Mouse (Mus musculus) hindbrain, embryonic 14.5 days (tissue): ENCODE measurements around the gene Ddx19a. TPM values are rescaled to one million over a fixed set of nuclear protein-coding genes. Genes with fewer than 3 reads are reported as not detected.
"Not testable (repeated sequence)": the region's sequence is repeated elsewhere in the genome, so short reads cannot be mapped to it uniquely, and the experiment has no call there.

Experiments
- ATAC-seq: fragments of 200-750 bp; cut with Nextera tagmentation; 2 replicates; pipeline ENCODE4 v1.8.0; 2017; ENCODE audit warnings: moderate number of reproducible peaks, mild to moderate bottlenecking, moderate TSS enrichment, moderate library complexity; ENCODE audit not compliant: low FRiP score
- DNase-seq: peaks from one replicate; pipeline ENCODE4 v3.0.0-alpha.2; 2015; ENCODE audit warnings: low spot score
- H3K27ac ChIP-seq: fragments of 300-500 bp; sonication (generic); 2 replicates; pipeline ENCODE4 v1.5.1; 2014; ENCODE audit warnings: mild to moderate bottlenecking, moderate library complexity
- H3K27me3 ChIP-seq: fragments of 300-500 bp; sonication (generic); 2 replicates; pipeline ENCODE4 v1.6.1; 2014; ENCODE audit warnings: mild to moderate bottlenecking, low read length, mixed read lengths; ENCODE audit not compliant: control insufficient read depth, insufficient read depth
- H3K36me3 ChIP-seq: fragments of 300-500 bp; sonication (generic); replicated peaks from 2 replicates; pipeline ENCODE4 v1.6.1; 2014; ENCODE audit not compliant: control insufficient read depth, insufficient read depth
- H3K4me1 ChIP-seq: fragments of 300-500 bp; sonication (generic); replicated peaks from 2 replicates; pipeline ENCODE4 v1.6.1; 2014; ENCODE audit warnings: antibody characterized with exemption, low read length, mixed read lengths; ENCODE audit not compliant: control insufficient read depth, insufficient read depth
- H3K4me2 ChIP-seq: fragments of 300-500 bp; sonication (generic); replicated peaks from 2 replicates; pipeline ENCODE4 v1.6.1; 2014; ENCODE audit warnings: mild to moderate bottlenecking, moderate library complexity
- H3K4me3 ChIP-seq: fragments of 300-500 bp; sonication (generic); replicated peaks from 2 replicates; pipeline ENCODE4 v1.5.1; 2014; ENCODE audit warnings: mild to moderate bottlenecking, low read length
- H3K9ac ChIP-seq: fragments of 300-500 bp; sonication (generic); 2 replicates; pipeline ENCODE4 v1.6.1; 2014
- H3K9me3 ChIP-seq: fragments of 300-500 bp; sonication (generic); 2 replicates; pipeline ENCODE4 v1.6.1; 2016; ENCODE audit warnings: low read length; ENCODE audit not compliant: control insufficient read depth
- WGBS: fragments of 180-500 bp; shearing (Covaris S2); extraction: QIAGEN DNeasy Blood & Tissue Kit; methylation state at CpG from one replicate; pipeline ENCODE4 v1.1.7; 2014; 5-methylcytosine and 5-hydroxymethylcytosine counted together
- polyA plus RNA-seq: library from polyadenylated mRNA; unstranded; fragments of >200 nt; fragmentation: Nextera tagmentation; extraction: Ambion mirVana; gene quantifications from 2 replicates; pipeline ENCODE4 v1.2.1, GENCODE M21; 2014

The Ddx19a gene
- polyA plus RNA-seq, 1 experiment from 2014 or later = 13.0 TPM

DNA sequence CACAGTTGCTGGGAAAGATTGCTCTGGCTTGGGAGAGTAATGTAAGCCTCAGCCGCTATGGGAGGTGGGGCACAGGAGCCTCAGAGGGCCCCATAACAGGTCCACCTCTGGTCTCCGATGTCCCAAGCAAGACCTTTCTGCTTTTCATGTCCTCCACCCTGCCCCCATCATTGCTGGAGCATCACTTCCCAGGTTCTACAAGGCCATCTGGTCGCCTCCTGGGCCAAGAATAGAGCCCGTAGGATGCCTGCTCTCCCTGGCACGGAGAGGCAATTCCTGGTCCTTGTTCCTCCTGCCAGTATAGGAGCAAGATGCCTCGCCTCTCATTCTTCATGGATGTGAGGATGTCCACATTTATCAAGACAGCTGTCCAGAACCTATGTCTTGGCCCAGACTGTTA, 37.7 kb downstream of the Ddx19a start:
- 91% methylated on average over 6 of the region's 6 CpGs for WGBS
- no peak for DNase-seq
- H3K9ac ChIP-seq = no peak overlapping the region
- no peaks in the 10 kb centered on the region for H3K27me3 ChIP-seq
- no peak overlapping the region for H3K27ac ChIP-seq
- H3K36me3 ChIP-seq = peaks cover 59% of the 10 kb centered on the region
- no peaks in the 10 kb centered on the region for H3K9me3 ChIP-seq
- ATAC-seq = no peak
- no peak overlapping the region for H3K4me3 ChIP-seq
- H3K4me1 ChIP-seq = no peaks in the 10 kb centered on the region
- H3K4me2 ChIP-seq = no peak overlapping the region

DNA sequence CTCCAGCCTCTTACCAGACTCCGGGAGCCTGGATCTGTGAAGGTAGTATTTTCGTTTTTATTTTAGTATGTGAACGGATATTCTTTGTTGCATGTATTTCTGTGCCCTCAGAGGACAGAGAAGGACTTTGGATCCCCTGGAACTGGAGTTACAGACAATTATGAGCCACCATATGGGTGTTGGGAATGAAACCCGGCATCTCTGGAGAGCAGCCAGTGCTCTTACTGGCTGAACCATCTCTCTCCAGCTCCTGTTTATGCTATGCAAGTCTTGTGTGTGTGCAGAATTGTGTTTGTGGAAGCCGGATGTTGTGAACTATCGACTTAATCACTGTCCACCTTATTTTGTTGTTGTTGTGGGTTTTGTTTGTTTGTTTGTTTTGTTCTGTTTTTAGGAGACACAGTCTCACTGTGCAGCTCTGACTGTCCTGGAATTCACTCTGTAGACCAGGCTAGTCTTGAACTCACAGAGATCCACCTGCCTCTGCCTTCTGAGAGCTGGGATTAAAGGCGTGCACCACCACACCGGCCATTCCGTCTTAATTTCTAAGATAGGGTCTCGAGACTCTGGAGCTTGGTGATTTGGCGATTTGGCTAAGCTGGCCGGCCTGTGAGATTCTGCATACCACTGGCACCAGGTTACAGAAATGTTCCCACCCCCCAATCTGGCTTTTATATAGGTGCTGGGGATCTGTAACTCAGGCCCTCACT, 38.4 kb downstream of the Ddx19a start:
- no peak overlapping the region for H3K27ac ChIP-seq
- H3K9ac ChIP-seq = no peak overlapping the region
- WGBS = 96% methylated on average over 12 of the region's 12 CpGs
- H3K4me3 ChIP-seq = no peak overlapping the region
- DNase-seq (no peak), ATAC-seq (no peak)
- H3K4me2 ChIP-seq = no peak overlapping the region
- no peaks in the 10 kb centered on the region for H3K27me3 ChIP-seq
- H3K36me3 ChIP-seq = peaks cover 54% of the 10 kb centered on the region
- H3K9me3 ChIP-seq = no peaks in the 10 kb centered on the region
- H3K4me1 ChIP-seq = no peaks in the 10 kb centered on the region

DNA sequence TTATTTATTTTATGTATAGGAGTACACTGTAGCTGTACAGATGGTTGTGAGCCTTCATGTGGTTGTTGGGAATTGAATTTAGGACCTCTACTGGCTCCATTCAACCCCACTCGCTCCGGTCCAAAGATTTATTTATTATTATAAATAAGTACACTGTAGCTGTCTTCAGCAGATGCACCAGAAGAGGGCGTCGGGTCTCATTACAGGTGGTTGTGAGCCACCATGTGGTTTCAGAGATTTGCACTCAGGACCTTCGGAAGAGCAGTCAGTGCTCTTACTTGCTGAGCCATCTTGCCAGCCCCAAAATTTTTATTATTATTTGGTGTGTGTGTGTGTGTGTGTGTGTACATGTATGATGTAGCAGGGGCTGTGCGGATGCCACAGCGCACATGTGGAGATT, 39.0 kb downstream of the Ddx19a start:
- H3K4me3 ChIP-seq, H3K9me3 ChIP-seq, H3K9ac ChIP-seq, H3K4me1 ChIP-seq, H3K27me3 ChIP-seq, DNase-seq, H3K27ac ChIP-seq, H3K4me2 ChIP-seq, ATAC-seq: not testable (repeated sequence)
- peaks cover 50% of the 10 kb centered on the region for H3K36me3 ChIP-seq
- WGBS = 95% methylated on average over 7 of the region's 7 CpGs

DNA sequence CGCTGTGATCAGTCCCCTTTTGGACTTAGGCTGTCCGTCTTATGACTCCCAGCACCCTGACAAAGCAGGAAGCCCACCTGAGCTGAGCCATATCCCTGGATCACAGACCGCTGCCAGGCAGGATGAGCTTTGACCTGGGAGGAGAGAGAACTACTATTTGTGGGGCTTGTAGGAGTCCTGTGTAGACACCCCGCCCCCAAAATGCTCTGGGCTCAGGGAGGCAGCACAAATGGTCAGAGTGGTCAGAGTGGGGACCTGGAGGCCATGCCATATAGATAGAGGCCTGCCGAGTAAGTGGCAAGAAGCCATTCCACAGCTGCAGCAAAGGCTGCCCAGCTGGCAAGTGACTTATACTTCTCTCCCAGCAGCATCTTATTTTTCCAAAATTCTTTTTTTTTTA, 39.5 kb downstream of the Ddx19a start:
- no peak overlapping the region for H3K9ac ChIP-seq
- DNase-seq (peak; percentile 20), ATAC-seq (no peak)
- WGBS = 94% methylated on average over 5 of the region's 5 CpGs
- H3K27me3 ChIP-seq = no peaks in the 10 kb centered on the region
- no peak overlapping the region for H3K4me3 ChIP-seq
- no peaks in the 10 kb centered on the region for H3K9me3 ChIP-seq
- H3K27ac ChIP-seq = no peak overlapping the region
- no peaks in the 10 kb centered on the region for H3K4me1 ChIP-seq
- no peak overlapping the region for H3K4me2 ChIP-seq
- H3K36me3 ChIP-seq = peaks cover 50% of the 10 kb centered on the region

DNA sequence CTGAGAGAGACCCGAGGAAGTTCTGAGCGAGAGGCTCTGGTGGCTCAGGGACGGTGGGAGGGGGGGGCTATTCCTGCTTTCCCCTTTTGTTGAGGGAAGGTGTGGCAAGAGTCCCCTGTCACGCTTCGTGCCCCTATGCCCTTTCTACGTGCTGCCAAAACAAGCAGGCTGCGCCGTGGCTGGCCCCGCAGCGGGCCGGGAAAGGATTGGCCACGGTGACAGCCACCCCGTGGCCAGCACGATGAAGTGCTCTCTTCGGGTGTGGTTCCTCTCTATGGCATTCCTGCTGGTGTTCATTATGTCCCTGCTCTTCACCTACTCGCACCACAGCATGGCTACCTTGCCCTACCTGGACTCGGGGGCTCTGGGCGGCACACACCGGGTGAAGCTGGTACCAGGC, 40.1 kb downstream of the Ddx19a start:
- 93% methylated on average over 19 of the region's 19 CpGs for WGBS

DNA sequence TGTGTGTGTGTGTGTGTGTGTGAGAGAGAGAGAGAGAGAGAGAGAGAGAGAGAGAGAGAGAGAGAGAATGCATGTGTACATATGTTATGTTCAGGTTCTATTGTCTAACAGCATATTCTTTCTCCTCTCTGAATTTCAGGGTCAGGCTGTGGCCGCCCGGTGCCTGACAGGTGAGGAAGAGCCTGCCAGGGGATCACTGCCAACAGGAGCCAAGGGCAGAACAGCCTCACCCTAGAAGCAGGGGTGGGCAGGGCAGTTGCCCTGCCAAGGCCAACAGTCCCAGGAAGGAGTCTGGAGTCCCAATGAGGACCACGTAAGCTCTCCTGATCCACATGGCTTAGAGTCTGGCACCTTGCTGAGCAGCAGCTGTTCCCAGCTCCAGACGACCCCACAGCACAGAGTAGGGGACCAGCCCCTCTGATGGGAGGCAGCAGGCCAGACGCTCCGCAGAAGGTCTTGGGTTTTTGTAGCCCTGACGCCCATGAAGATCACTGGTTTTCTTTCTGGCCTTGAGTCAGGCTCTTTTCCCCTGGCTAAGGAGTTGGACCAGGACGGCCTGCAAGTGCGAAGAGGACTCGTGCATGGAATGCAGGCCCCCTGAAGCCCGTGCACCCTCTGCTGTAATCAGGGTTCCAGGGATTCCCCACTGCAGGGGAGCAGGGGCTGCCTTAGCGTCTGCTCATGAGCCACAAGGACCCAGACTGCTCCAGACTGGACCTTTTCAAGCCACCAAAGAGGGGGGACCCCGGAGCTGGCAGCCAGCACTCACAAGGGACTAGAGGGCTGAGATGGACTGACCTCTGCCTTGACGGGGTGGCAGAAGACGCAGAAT, 40.8 kb downstream of the Ddx19a start:
- H3K27me3 ChIP-seq = no peaks in the 10 kb centered on the region
- H3K36me3 ChIP-seq = peaks cover 38% of the 10 kb centered on the region
- no peaks in the 10 kb centered on the region for H3K4me1 ChIP-seq
- H3K9ac ChIP-seq = 0 out of 2 replicates have a peak overlapping the region, but pooled peaks have one; percentile 3
- no peaks in the 10 kb centered on the region for H3K9me3 ChIP-seq
- no peak overlapping the region for H3K4me3 ChIP-seq
- H3K4me2 ChIP-seq = no peak overlapping the region
- DNase-seq = peak; percentile 23
- WGBS = 86% methylated on average over 15 of the region's 15 CpGs
- no peak for ATAC-seq
- H3K27ac ChIP-seq = peak overlapping the region; percentile 62; the same call in 1 of the 2 replicates

More for the DNA sequence above, 40.1 kb downstream of the Ddx19a start:
- H3K4me1 ChIP-seq = no peaks in the 10 kb centered on the region
- peaks cover 44% of the 10 kb centered on the region for H3K36me3 ChIP-seq
- H3K9ac ChIP-seq = no peak overlapping the region
- no peak overlapping the region for H3K27ac ChIP-seq
- H3K9me3 ChIP-seq = no peaks in the 10 kb centered on the region
- ATAC-seq = no peak
- H3K4me3 ChIP-seq = no peak overlapping the region
- DNase-seq = no peak
- no peak overlapping the region for H3K4me2 ChIP-seq
- H3K27me3 ChIP-seq = no peaks in the 10 kb centered on the region

DNA sequence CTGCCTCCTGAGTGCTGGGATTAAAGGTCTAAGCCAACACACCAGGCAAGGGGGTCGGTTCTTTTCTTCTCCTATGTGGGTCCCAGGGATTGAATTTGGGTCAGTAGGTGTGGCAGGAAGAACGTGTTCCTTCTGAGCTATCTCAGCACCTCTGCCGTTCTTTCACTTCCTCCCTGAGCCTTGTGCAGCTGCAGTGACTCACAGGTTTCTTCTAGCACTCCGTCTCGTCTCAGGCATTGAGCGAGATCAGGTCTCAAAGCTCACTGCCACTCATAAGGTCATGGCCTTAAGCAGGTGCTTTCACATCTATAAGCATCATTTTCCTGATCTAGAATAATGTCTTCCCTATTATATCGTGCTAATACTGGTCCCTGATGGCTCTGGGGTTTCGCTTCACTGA, 42.8 kb downstream of the Ddx19a start:
- H3K9me3 ChIP-seq = no peaks in the 10 kb centered on the region
- DNase-seq = no peak
- H3K9ac ChIP-seq = no peak overlapping the region
- no peaks in the 10 kb centered on the region for H3K4me1 ChIP-seq
- no peak overlapping the region for H3K4me2 ChIP-seq
- no peaks in the 10 kb centered on the region for H3K27me3 ChIP-seq
- WGBS = 84% methylated on average over 8 of the region's 8 CpGs
- H3K4me3 ChIP-seq = no peak overlapping the region
- ATAC-seq = no peak
- no peak overlapping the region for H3K27ac ChIP-seq
- peaks cover 31% of the 10 kb centered on the region for H3K36me3 ChIP-seq

DNA sequence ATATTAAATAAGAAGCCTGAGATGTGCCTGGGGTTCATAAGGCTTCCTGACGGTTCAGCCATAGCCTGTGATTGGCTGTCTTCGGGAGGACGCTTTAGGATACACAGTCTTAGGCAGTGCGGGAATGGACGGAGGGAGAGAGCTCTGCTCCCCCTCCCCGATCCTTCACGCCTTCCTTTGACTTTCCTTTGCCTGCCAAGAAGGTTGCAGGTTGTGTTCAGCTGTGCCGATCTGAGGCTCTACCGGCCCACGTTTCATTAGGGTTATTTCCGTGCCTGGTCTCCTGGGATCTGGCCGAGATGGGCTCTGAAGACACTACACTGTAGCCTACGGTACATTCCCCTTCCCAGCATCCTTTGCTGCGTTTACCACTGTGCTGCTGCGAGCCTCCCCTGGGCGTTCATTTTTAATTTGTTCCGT, 47.5 kb downstream of the Ddx19a start:
- Histone ChIP-seq H3K4me1 (no peaks in the 10 kb centered on the region), H3K4me3 (no peak overlapping the region), H3K9ac (no peak overlapping the region), H3K36me3 (no peaks in the 10 kb centered on the region; the same call in 1 of the 2 replicates), H3K4me2 (peak overlapping the region; percentile 13), H3K9me3 (no peaks in the 10 kb centered on the region), H3K27me3 (no peaks in the 10 kb centered on the region), H3K27ac (peak overlapping the region; percentile 47)
- DNase-seq (peak; percentile 48), ATAC-seq (peak; percentile 57; the same call in 1 of the 2 replicates)
- WGBS = 64% methylated on average over 17 of the region's 17 CpGs

DNA sequence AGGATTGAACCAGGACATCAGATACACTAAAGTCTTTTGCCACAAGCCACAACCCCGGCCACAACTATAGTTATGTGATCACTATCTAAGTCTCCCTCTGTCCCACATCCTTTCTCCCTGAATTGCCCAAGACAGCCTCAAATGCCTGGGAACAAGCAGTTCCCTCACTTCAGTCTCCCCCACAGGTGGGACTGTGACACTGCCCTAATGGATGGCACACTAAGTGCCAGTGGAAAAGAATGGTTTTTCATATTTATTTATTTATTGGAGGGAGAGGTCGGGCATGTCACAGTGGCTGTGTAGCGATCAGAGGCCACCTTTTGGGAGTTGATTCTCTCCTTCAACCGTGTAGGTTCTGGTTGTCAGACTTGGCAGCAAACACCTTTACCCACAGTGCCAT, 51.9 kb downstream of the Ddx19a start:
- no peak for ATAC-seq
- Histone ChIP-seq H3K9me3 (no peaks in the 10 kb centered on the region), H3K4me3 (no peak overlapping the region), H3K9ac (no peak overlapping the region), H3K27me3 (no peaks in the 10 kb centered on the region), H3K4me2 (no peak overlapping the region), H3K27ac (no peak overlapping the region), H3K36me3 (no peaks in the 10 kb centered on the region), H3K4me1 (0 out of 2 replicates have a peak, but pooled peaks cover 5% of the 10 kb centered on the region)
- DNase-seq = no peak
- WGBS = 84% methylated on average over 4 of the region's 4 CpGs
